Comparison of ENCODE assay signal across 8 mouse cellular contexts in genomic region chr11:53763496-53764140, GRCm38 (mm10). TPM values are rescaled to one million over a fixed set of nuclear protein-coding genes. Genes with fewer than 3 reads are reported as not detected.
DNase-seq lines count a peak whose midpoint lies in the region; ATAC-seq and TF ChIP-seq lines count a peak whose summit lies in the region.

No protein-coding gene starts in this region.

- H3K4me2 ChIP-seq in embryonic facial prominence, embryonic 14.5 days (ENCODE audit: low read depth, low read length) = peak overlapping the region; percentile 83
- H3K4me2 ChIP-seq in limb, embryonic 13.5 days (replicated peaks) = peak overlapping the region; percentile 75
- H3K4me2 ChIP-seq in midbrain, embryonic 15.5 days = peak overlapping the region; percentile 64

- H3K36me3 ChIP-seq in embryonic facial prominence, embryonic 14.5 days (ENCODE audit: control insufficient read depth, insufficient read depth, low read length) = no peaks in the 10 kb centered on the region
- no peaks in the 10 kb centered on the region for H3K36me3 ChIP-seq in limb, embryonic 13.5 days
- H3K36me3 ChIP-seq in midbrain, embryonic 15.5 days (replicated peaks) = no peaks in the 10 kb centered on the region
- H3K36me3 ChIP-seq in spleen, adult 2 months (ENCODE audit: control insufficient read depth, insufficient read depth, low read length) = no peaks in the 10 kb centered on the region

- 0% methylated on average over 21 of the region's 33 CpGs for WGBS in embryonic facial prominence, embryonic 14.5 days
- 1% methylated on average over 33 of the region's 33 CpGs for WGBS in limb, embryonic 13.5 days
- 2% methylated on average over 33 of the region's 33 CpGs for WGBS in midbrain, embryonic 15.5 days
- under 1% methylated on average over 33 of the region's 33 CpGs for WGBS in spleen, adult 2 months

- peak; percentile 94 for DNase-seq in 3134 (ENCODE audit: extremely low read depth, insufficient read length, low spot score)
- peak; percentile 92 to 97 for DNase-seq in adrenal gland, postnatal 36 days
- DNase-seq in embryonic facial prominence, embryonic 14.5 days (ENCODE audit: low spot score) = peak; percentile 93
- peak; percentile 95 for DNase-seq in heart, adult 8-10 months (ENCODE audit: low spot score)
- DNase-seq in kidney, adult 9 months = peak; percentile 93
- DNase-seq in spleen, adult 2 months (ENCODE audit: low read depth in 1 of 2, low spot score in 2 of 2) = peak; percentile 90 to 95

- peak; percentile 89 for ATAC-seq in embryonic facial prominence, embryonic 14.5 days (ENCODE audit: low read depth)
- peak; percentile 84 for ATAC-seq in limb, embryonic 13.5 days (ENCODE audit: low FRiP score, low read depth)
- ATAC-seq in midbrain, embryonic 15.5 days (replicated peaks) = peak; percentile 79

- peak; percentile 47; the same call in 1 of the 2 replicates for TF ChIP-seq CTCF in spleen, adult 2 months (IDR thresholded peaks at IDR 0.05; ENCODE audit: extremely low read depth, insufficient read depth, insufficient read length, insufficient replicate concordance)

- H3K27ac ChIP-seq in embryonic facial prominence, embryonic 14.5 days (replicated peaks; ENCODE audit: low read depth, low read length) = peak overlapping the region; percentile 91
- H3K27ac ChIP-seq in limb, embryonic 13.5 days = peak overlapping the region; percentile 89
- H3K27ac ChIP-seq in midbrain, embryonic 15.5 days = no peak overlapping the region
- peak overlapping the region; percentile 99 for H3K27ac ChIP-seq in spleen, adult 2 months (ENCODE audit: insufficient read depth, low read length)

- H3K27me3 ChIP-seq in embryonic facial prominence, embryonic 14.5 days (replicated peaks; ENCODE audit: control insufficient read depth, insufficient read depth, low read length) = 0 out of 2 replicates have a peak, but pooled peaks cover 6% of the 10 kb centered on the region
- peaks cover 18% of the 10 kb centered on the region; the same call in 1 of the 2 replicates for H3K27me3 ChIP-seq in limb, embryonic 13.5 days
- peaks cover 39% of the 10 kb centered on the region for H3K27me3 ChIP-seq in midbrain, embryonic 15.5 days (replicated peaks)
- no peaks in the 10 kb centered on the region for H3K27me3 ChIP-seq in spleen, adult 2 months (ENCODE audit: control insufficient read depth, insufficient read depth, low read length)

- peak overlapping the region; percentile 64 for H3K9ac ChIP-seq in embryonic facial prominence, embryonic 14.5 days (ENCODE audit: low read depth, low read length)
- peak overlapping the region; percentile 58 for H3K9ac ChIP-seq in limb, embryonic 13.5 days
- peak overlapping the region; percentile 18; the same call in 1 of the 2 replicates for H3K9ac ChIP-seq in midbrain, embryonic 15.5 days

- TF ChIP-seq POLR2A in spleen, adult 2 months (IDR thresholded peaks at IDR 0.05; ENCODE audit: low read depth, low read length) = peak; percentile 90

- peaks cover 47% of the 10 kb centered on the region for H3K4me1 ChIP-seq in embryonic facial prominence, embryonic 14.5 days (ENCODE audit: control insufficient read depth, insufficient read depth, low read length)
- peaks cover 62% of the 10 kb centered on the region for H3K4me1 ChIP-seq in limb, embryonic 13.5 days
- H3K4me1 ChIP-seq in midbrain, embryonic 15.5 days = peaks cover 22% of the 10 kb centered on the region
- H3K4me1 ChIP-seq in spleen, adult 2 months (ENCODE audit: control insufficient read depth, insufficient read depth, insufficient read length) = peaks cover 10% of the 10 kb centered on the region; the same call in 1 of the 2 replicates

- H3K4me3 ChIP-seq in embryonic facial prominence, embryonic 14.5 days (ENCODE audit: low read depth, low read length) = peak overlapping the region; percentile 36
- H3K4me3 ChIP-seq in limb, embryonic 13.5 days = peak overlapping the region; percentile 38
- peak overlapping the region; percentile 27 for H3K4me3 ChIP-seq in midbrain, embryonic 15.5 days
- H3K4me3 ChIP-seq in spleen, adult 2 months (ENCODE audit: extremely low read depth, insufficient read depth, insufficient read length) = peak overlapping the region; percentile 61

- H3K9me3 ChIP-seq in embryonic facial prominence, embryonic 14.5 days (ENCODE audit: control insufficient read depth, low read length) = no peaks in the 10 kb centered on the region
- no peaks in the 10 kb centered on the region for H3K9me3 ChIP-seq in limb, embryonic 13.5 days
- no peaks in the 10 kb centered on the region for H3K9me3 ChIP-seq in midbrain, embryonic 15.5 days

RNA-seq across cellular contexts. Expression of gene Irf1, which starts 6.2 kb away (rescaled TPM):
- total RNA-seq in adrenal gland, postnatal 36 days (2021) = 10 to 100 TPM; 24.3 to 26.0 TPM
- 13.2 and 13.9 TPM in 2 replicates for polyA plus RNA-seq in embryonic facial prominence, embryonic 14.5 days (2014; fragmentation: Nextera tagmentation; extraction: Ambion mirVana)
- 10 to 100 TPM; 15.7 to 20.1 (median 17.2) TPM for total RNA-seq in heart, adult 8-10 months (2022)
- 9.7 and 10.1 TPM in 2 replicates for polyA plus RNA-seq in limb, embryonic 13.5 days (2015; fragmentation: Nextera tagmentation; extraction: Ambion mirVana)
- 2.6 and 3.1 TPM in 2 replicates for polyA plus RNA-seq in midbrain, embryonic 15.5 days (2015; fragmentation: Nextera tagmentation; extraction: Ambion mirVana)
- polyA plus RNA-seq in spleen, adult 2 months (2012; rRNA removed) = 111 and 222 TPM in 2 replicates

RNA-seq across cellular contexts. Expression of gene Gm17334, which starts 9.4 kb away (rescaled TPM):
- 1 to 10 TPM in 1 of 2 experiments, not detected in 1; 1.1 TPM for total RNA-seq in adrenal gland, postnatal 36 days (2021)
- polyA plus RNA-seq in embryonic facial prominence, embryonic 14.5 days (2014; fragmentation: Nextera tagmentation; extraction: Ambion mirVana) = 0.19 TPM in 1 of 2 replicates, not detected in the other
- total RNA-seq in heart, adult 8-10 months (2022) = under 1 TPM; 0.40 to 0.60 (median 0.45) TPM
- polyA plus RNA-seq in limb, embryonic 13.5 days (2015; fragmentation: Nextera tagmentation; extraction: Ambion mirVana) = 0.22 TPM in 1 of 2 replicates, not detected in the other
- not detected in 2 replicates for polyA plus RNA-seq in midbrain, embryonic 15.5 days (2015; fragmentation: Nextera tagmentation; extraction: Ambion mirVana)
- 1.2 TPM in 2 replicates for polyA plus RNA-seq in spleen, adult 2 months (2012; rRNA removed)

RNA-seq across cellular contexts. Expression of gene Il5, which starts 43.0 kb away (rescaled TPM):
- not detected for total RNA-seq in adrenal gland, postnatal 36 days (2021)
- not detected in 2 replicates for polyA plus RNA-seq in embryonic facial prominence, embryonic 14.5 days (2014; fragmentation: Nextera tagmentation; extraction: Ambion mirVana)
- total RNA-seq in heart, adult 8-10 months (2022) = under 1 TPM in 1 of 4 experiments, not detected in 3; 0.16 TPM
- not detected in 2 replicates for polyA plus RNA-seq in limb, embryonic 13.5 days (2015; fragmentation: Nextera tagmentation; extraction: Ambion mirVana)
- not detected in 2 replicates for polyA plus RNA-seq in midbrain, embryonic 15.5 days (2015; fragmentation: Nextera tagmentation; extraction: Ambion mirVana)
- not detected in 2 replicates for polyA plus RNA-seq in spleen, adult 2 months (2012; rRNA removed)

RNA-seq across cellular contexts. Expression of gene Rad50, which starts 56.5 kb away (rescaled TPM):
- 10 to 100 TPM; 12.1 to 17.1 TPM for total RNA-seq in adrenal gland, postnatal 36 days (2021)
- polyA plus RNA-seq in embryonic facial prominence, embryonic 14.5 days (2014; fragmentation: Nextera tagmentation; extraction: Ambion mirVana) = 18.0 and 19.5 TPM in 2 replicates
- 1 to 10 TPM; 6.4 to 9.5 (median 7.3) TPM for total RNA-seq in heart, adult 8-10 months (2022)
- polyA plus RNA-seq in limb, embryonic 13.5 days (2015; fragmentation: Nextera tagmentation; extraction: Ambion mirVana) = 30.4 TPM in 2 replicates
- polyA plus RNA-seq in midbrain, embryonic 15.5 days (2015; fragmentation: Nextera tagmentation; extraction: Ambion mirVana) = 10.5 and 11.5 TPM in 2 replicates
- 4.1 and 4.2 TPM in 2 replicates for polyA plus RNA-seq in spleen, adult 2 months (2012; rRNA removed)
